Mouse (Mus musculus) hindbrain, embryonic 12.5 days (tissue): ENCODE measurements around the gene Ksr1. TPM values are rescaled to one million over a fixed set of nuclear protein-coding genes. Genes with fewer than 3 reads are reported as not detected.

Experiments
- ATAC-seq: fragments of 200-750 bp; cut with Nextera tagmentation; 2 replicates; pipeline ENCODE4 v1.8.0; 2017; ENCODE audit warnings: moderate TSS enrichment; ENCODE audit not compliant: low FRiP score
- H3K27ac ChIP-seq: fragments of 300-500 bp; sonication (generic); 2 replicates; pipeline ENCODE4 v1.5.1; 2016; ENCODE audit warnings: mild to moderate bottlenecking
- H3K27me3 ChIP-seq: fragments of 300-500 bp; sonication (generic); 2 replicates; pipeline ENCODE4 v1.6.1; 2016; ENCODE audit warnings: mild to moderate bottlenecking
- H3K36me3 ChIP-seq: fragments of 300-500 bp; sonication (generic); 2 replicates; pipeline ENCODE4 v1.6.1; 2016; ENCODE audit warnings: mild to moderate bottlenecking
- H3K4me1 ChIP-seq: fragments of 300-500 bp; sonication (generic); 2 replicates; pipeline ENCODE4 v1.6.1; 2016
- H3K4me2 ChIP-seq: fragments of 300-500 bp; sonication (generic); replicated peaks from 2 replicates; pipeline ENCODE4 v1.6.1; 2016; ENCODE audit warnings: mild to moderate bottlenecking
- H3K4me3 ChIP-seq: fragments of 300-500 bp; sonication (generic); 2 replicates; pipeline ENCODE4 v1.5.1; 2016; ENCODE audit warnings: mild to moderate bottlenecking
- H3K9ac ChIP-seq: fragments of 300-500 bp; sonication (generic); 2 replicates; pipeline ENCODE4 v1.6.1; 2016; ENCODE audit warnings: mild to moderate bottlenecking, moderate library complexity
- H3K9me3 ChIP-seq: fragments of 300-500 bp; sonication (generic); replicated peaks from 2 replicates; pipeline ENCODE4 v1.6.1; 2016; ENCODE audit warnings: mild to moderate bottlenecking
- WGBS: fragments of 180-500 bp; shearing (Covaris S2); methylation state at CpG from one replicate; pipeline ENCODE4 v1.1.7; 2016; 5-methylcytosine and 5-hydroxymethylcytosine counted together
- polyA plus RNA-seq: library from polyadenylated mRNA; unstranded; fragments of >200 nt; fragmentation: Nextera tagmentation; extraction: Ambion mirVana; gene quantifications from 2 replicates; pipeline ENCODE4 v1.2.1, GENCODE M21; 2016

The Ksr1 gene
- polyA plus RNA-seq, 1 experiment from 2014 or later = 3.5 TPM

GRCm38 (mm10) chr11:79144043-79144591 lies 2.1 kb downstream of the Ksr1 start:
- Histone ChIP-seq H3K27ac (no peak overlapping the region), H3K4me2 (peak overlapping the region; percentile 76), H3K9me3 (no peaks in the 10 kb centered on the region), H3K36me3 (no peaks in the 10 kb centered on the region), H3K4me1 (peaks cover 38% of the 10 kb centered on the region), H3K27me3 (no peaks in the 10 kb centered on the region), H3K4me3 (no peak overlapping the region), H3K9ac (no peak overlapping the region)
- no peak for ATAC-seq
- WGBS = 89% methylated on average over 2 of the region's 2 CpGs

GRCm38 (mm10) chr11:79143322-79143721 lies 2.9 kb downstream of the Ksr1 start:
- H3K27ac ChIP-seq = no peak overlapping the region
- no peak overlapping the region for H3K9ac ChIP-seq
- H3K36me3 ChIP-seq = no peaks in the 10 kb centered on the region
- H3K27me3 ChIP-seq = no peaks in the 10 kb centered on the region
- no peak overlapping the region for H3K4me2 ChIP-seq
- 95% methylated on average over 3 of the region's 3 CpGs for WGBS
- H3K4me3 ChIP-seq = no peak overlapping the region
- H3K4me1 ChIP-seq = peaks cover 38% of the 10 kb centered on the region
- ATAC-seq = no peak
- H3K9me3 ChIP-seq = no peaks in the 10 kb centered on the region

GRCm38 (mm10) chr11:79142381-79142780 lies 3.8 kb downstream of the Ksr1 start:
- Histone ChIP-seq H3K27ac (no peak overlapping the region), H3K27me3 (no peaks in the 10 kb centered on the region), H3K36me3 (no peaks in the 10 kb centered on the region), H3K9ac (no peak overlapping the region), H3K4me3 (no peak overlapping the region), H3K4me1 (peaks cover 38% of the 10 kb centered on the region), H3K4me2 (no peak overlapping the region), H3K9me3 (no peaks in the 10 kb centered on the region)
- 89% methylated on average over 11 of the region's 11 CpGs for WGBS
- no peak for ATAC-seq

GRCm38 (mm10) chr11:79141235-79142109 lies 4.7 kb downstream of the Ksr1 start:
- H3K9me3 ChIP-seq = no peaks in the 10 kb centered on the region
- H3K4me2 ChIP-seq = no peak overlapping the region
- H3K9ac ChIP-seq = no peak overlapping the region
- H3K36me3 ChIP-seq = no peaks in the 10 kb centered on the region
- no peak for ATAC-seq
- WGBS = 42% methylated on average over 11 of the region's 11 CpGs
- no peak overlapping the region for H3K4me3 ChIP-seq
- no peaks in the 10 kb centered on the region for H3K27me3 ChIP-seq
- peaks cover 38% of the 10 kb centered on the region for H3K4me1 ChIP-seq
- no peak overlapping the region for H3K27ac ChIP-seq

- Histone ChIP-seq H3K4me2 (no peak overlapping the region), H3K27ac (no peak overlapping the region), H3K4me1 (peaks cover 48% of the 10 kb centered on the region), H3K9me3 (no peaks in the 10 kb centered on the region), H3K36me3 (no peaks in the 10 kb centered on the region), H3K27me3 (no peaks in the 10 kb centered on the region), H3K4me3 (no peak overlapping the region), H3K9ac (no peak overlapping the region)
- no peak for ATAC-seq
- WGBS = 88% methylated on average over 6 of the region's 6 CpGs
These were observed 5.7 kb downstream of the Ksr1 start for GRCm38 (mm10) chr11:79140511-79140888.

- H3K27me3 ChIP-seq = no peaks in the 10 kb centered on the region
- no peak overlapping the region for H3K4me3 ChIP-seq
- H3K9ac ChIP-seq = no peak overlapping the region
- no peak overlapping the region for H3K4me2 ChIP-seq
- no peak for ATAC-seq
- H3K27ac ChIP-seq = no peak overlapping the region
- H3K36me3 ChIP-seq = no peaks in the 10 kb centered on the region
- WGBS = 91% methylated on average over 11 of the region's 11 CpGs
- no peaks in the 10 kb centered on the region for H3K9me3 ChIP-seq
- peaks cover 45% of the 10 kb centered on the region for H3K4me1 ChIP-seq
These were observed 6.2 kb downstream of the Ksr1 start for GRCm38 (mm10) chr11:79139878-79140510.

GRCm38 (mm10) chr11:79138621-79139020 lies 7.6 kb downstream of the Ksr1 start:
- Histone ChIP-seq H3K36me3 (no peaks in the 10 kb centered on the region), H3K9me3 (no peaks in the 10 kb centered on the region), H3K9ac (no peak overlapping the region), H3K4me2 (no peak overlapping the region), H3K4me1 (peaks cover 32% of the 10 kb centered on the region), H3K27me3 (no peaks in the 10 kb centered on the region), H3K4me3 (no peak overlapping the region), H3K27ac (no peak overlapping the region)
- 81% methylated on average over 6 of the region's 6 CpGs for WGBS
- ATAC-seq = no peak

GRCm38 (mm10) chr11:79137245-79137644 lies 9.0 kb downstream of the Ksr1 start:
- Histone ChIP-seq H3K4me3 (no peak overlapping the region), H3K4me2 (no peak overlapping the region), H3K36me3 (no peaks in the 10 kb centered on the region), H3K4me1 (peaks cover 25% of the 10 kb centered on the region), H3K9me3 (no peaks in the 10 kb centered on the region), H3K27me3 (no peaks in the 10 kb centered on the region), H3K27ac (no peak overlapping the region), H3K9ac (no peak overlapping the region)
- 68% methylated on average over 5 of the region's 5 CpGs for WGBS
- no peak for ATAC-seq

GRCm38 (mm10) chr11:79135685-79136360 lies 10.4 kb downstream of the Ksr1 start:
- Histone ChIP-seq H3K36me3 (no peaks in the 10 kb centered on the region), H3K9me3 (no peaks in the 10 kb centered on the region), H3K4me1 (peaks cover 19% of the 10 kb centered on the region), H3K27ac (peak overlapping the region; percentile 44; the same call in 1 of the 2 replicates), H3K9ac (no peak overlapping the region), H3K4me2 (no peak overlapping the region), H3K27me3 (no peaks in the 10 kb centered on the region), H3K4me3 (no peak overlapping the region)
- no peak for ATAC-seq
- 42% methylated on average over 7 of the region's 7 CpGs for WGBS

GRCm38 (mm10) chr11:79135105-79135503 lies 11.1 kb downstream of the Ksr1 start:
- Histone ChIP-seq H3K4me1 (peaks cover 19% of the 10 kb centered on the region), H3K9ac (no peak overlapping the region), H3K27me3 (no peaks in the 10 kb centered on the region), H3K9me3 (no peaks in the 10 kb centered on the region), H3K27ac (no peak overlapping the region), H3K36me3 (no peaks in the 10 kb centered on the region), H3K4me2 (no peak overlapping the region), H3K4me3 (no peak overlapping the region)
- WGBS = 98% methylated on average over 11 of the region's 13 CpGs
- ATAC-seq = no peak

- Histone ChIP-seq H3K9ac (no peak overlapping the region), H3K27me3 (no peaks in the 10 kb centered on the region), H3K27ac (no peak overlapping the region), H3K4me1 (peaks cover 19% of the 10 kb centered on the region), H3K4me2 (no peak overlapping the region), H3K36me3 (no peaks in the 10 kb centered on the region), H3K9me3 (no peaks in the 10 kb centered on the region), H3K4me3 (no peak overlapping the region)
- WGBS = 90% methylated on average over 13 of the region's 13 CpGs
- no peak for ATAC-seq
These were observed 11.6 kb downstream of the Ksr1 start for GRCm38 (mm10) chr11:79134416-79135104.

- Histone ChIP-seq H3K36me3 (no peaks in the 10 kb centered on the region), H3K27ac (no peak overlapping the region), H3K9me3 (no peaks in the 10 kb centered on the region), H3K27me3 (no peaks in the 10 kb centered on the region), H3K4me1 (peaks cover 19% of the 10 kb centered on the region), H3K4me2 (no peak overlapping the region), H3K4me3 (no peak overlapping the region), H3K9ac (no peak overlapping the region)
- no peak for ATAC-seq
- 85% methylated on average over 9 of the region's 9 CpGs for WGBS
These were observed 12.2 kb downstream of the Ksr1 start for GRCm38 (mm10) chr11:79133961-79134360.
